Mouse (Mus musculus) left cerebral cortex, postnatal 36 days (tissue): Measurements from ENCODE around the gene Nog. TPM values are rescaled to one million over a fixed set of nuclear protein-coding genes. Genes with fewer than 3 reads are reported as not detected.

Source experiments
- DNase-seq, 2 experiments: peaks; one replicate each; pipeline ENCODE4 v3.0.0; 2021 to 2022; ENCODE audit warnings: low spot score in 2 of 2, mixed read lengths in 1 of 2
- intact Hi-C: fragments of 180-260 bp; cut with DNase I; formaldehyde crosslinking; loops from one replicate; pipeline ENCODE4 v1.15.1; 2025
- total RNA-seq, 2 experiments: library from RNA; stranded (reverse); gene quantifications; 2 replicates each; pipeline ENCODE4 v1.2.3; 2021

Nog gene
- total RNA-seq, 2 experiments from 2014 or later, result 14.1 to 15.3 TPM

DNA sequence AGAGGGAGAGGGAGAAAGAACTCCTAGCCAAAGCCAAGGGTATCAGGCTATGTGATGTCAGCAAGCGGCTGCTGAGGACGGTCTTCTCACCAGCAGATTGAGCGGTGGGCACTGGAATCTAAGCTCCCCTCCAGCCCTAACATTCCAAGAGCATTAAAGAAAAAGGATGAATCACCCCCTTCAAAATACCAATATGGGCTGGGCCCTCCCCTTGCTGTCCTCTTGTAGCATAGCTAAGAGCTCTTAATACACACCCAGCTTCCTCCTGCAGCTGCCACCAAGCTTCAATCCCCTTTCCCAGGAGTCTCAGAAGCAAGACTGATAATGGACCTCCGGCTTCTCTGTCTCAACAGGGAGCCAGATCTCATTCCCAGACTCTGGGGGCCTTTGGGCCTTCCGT, 4.6 kb downstream of the Nog start:
- intact Hi-C loops, result no loop called here

GRCm38 (mm10) chr11:89269809-89270361, 32.2 kb downstream of the Nog start:
- no peak for DNase-seq
- intact Hi-C loops, result no loop called here

More for the DNA sequence above, 4.6 kb downstream of the Nog start:
- no peak for DNase-seq

DNA sequence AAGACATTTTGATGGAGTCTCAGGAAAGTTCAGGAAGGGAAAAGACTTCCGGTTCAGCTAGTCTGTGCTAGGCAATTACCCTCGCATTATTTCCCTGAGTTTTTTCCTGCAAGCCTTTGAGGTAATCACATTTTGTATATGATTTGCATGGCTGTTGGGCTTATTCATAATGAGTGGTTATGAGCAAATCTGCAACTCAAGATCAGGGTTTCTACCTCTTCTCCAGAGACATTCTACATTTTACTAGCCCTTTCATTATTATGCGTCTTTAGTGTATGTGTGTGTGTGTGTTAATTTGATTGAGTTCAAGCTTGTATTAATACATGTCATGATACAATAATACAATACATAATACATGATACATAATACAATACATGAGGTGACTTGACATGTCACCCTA, 34.6 kb downstream of the Nog start:
- no peak for DNase-seq

DNA sequence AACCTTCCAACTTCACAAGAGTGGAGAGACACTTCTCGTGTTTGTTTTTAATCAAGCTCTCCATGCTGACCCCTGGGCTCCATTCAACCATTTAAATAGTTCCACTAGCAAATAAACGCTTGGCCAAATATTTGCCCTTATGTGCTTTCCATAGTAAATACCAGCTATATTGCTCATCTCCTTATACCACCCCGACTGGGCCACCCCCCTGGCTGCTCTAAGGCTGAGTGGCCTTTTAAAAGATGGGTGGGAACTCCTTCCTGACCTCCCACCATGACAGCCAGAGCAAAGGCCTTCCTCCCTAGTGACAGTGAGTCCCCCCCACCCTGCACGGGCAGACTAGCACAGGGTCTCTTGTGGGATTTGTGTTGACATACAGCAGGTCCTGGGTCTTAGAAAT, 37.1 kb downstream of the Nog start:
- intact Hi-C loops, result no loop called here
- no peak for DNase-seq

More for the DNA sequence above, 34.6 kb downstream of the Nog start:
- intact Hi-C loops, result no loop called here

DNA sequence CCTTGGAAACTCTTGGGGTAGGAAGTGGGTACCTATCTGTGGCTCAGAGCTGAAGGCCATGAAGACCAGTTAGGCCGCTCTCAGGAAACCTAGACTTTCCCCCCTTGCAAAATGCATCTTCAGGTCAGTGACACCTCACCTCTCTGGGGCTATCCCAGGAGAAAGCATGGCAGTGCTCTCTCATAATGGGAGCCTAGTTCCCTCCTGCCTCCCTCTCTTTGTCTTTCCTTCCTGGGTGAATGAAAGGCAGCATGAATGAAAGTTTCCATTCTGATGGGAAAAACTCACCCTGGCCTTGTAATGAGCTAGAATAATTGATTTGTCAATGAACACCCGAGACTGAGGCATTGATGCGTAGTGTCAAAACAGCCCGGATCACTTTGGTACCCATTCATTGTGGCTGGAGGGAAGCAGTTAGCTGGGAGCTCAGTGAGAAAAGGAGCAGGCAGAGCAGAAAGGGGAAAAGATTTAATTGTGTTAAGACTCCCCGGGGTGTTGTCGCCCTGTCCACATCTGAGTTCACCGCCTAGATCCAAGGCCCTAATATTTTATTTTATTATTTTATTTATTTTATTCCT, 42.7 kb downstream of the Nog start:
- intact Hi-C loops, result no loop called here
- no peak for DNase-seq

- no peak for DNase-seq
- intact Hi-C loops, result no loop called here
Observed at GRCm38 (mm10) chr11:89257893-89258292, 44.2 kb downstream of the Nog start.

- no peak for DNase-seq
- intact Hi-C loops, result no loop called here
Observed at GRCm38 (mm10) chr11:89253973-89254372, 48.2 kb downstream of the Nog start.

Other genes with a start within 250 kb of the Nog start
- gene Dgke, start 235.5 kb downstream of the Nog start, total RNA-seq, result 10 to 100 TPM; 55.6 to 57.2 TPM
- gene Gm525, start 228.5 kb downstream of the Nog start, total RNA-seq, result not detected